Mouse (Mus musculus) gastrocnemius, postnatal 4 days (tissue): ENCODE results near the gene Inpp5a. TPM values are rescaled to one million over a fixed set of nuclear protein-coding genes. Genes with fewer than 3 reads are reported as not detected.

Source experiments
- DNase-seq, 2 experiments: peaks; one replicate each; pipeline ENCODE4 v3.0.0; 2021 to 2022; ENCODE audit warnings: low spot score in 2 of 2, mixed read lengths in 2 of 2
- total RNA-seq, 2 experiments: library from RNA; stranded (reverse); gene quantifications; 2 replicates each; pipeline ENCODE4 v1.2.3; 2021

Gene Inpp5a
- total RNA-seq, 2 experiments from 2014 or later, result 104 TPM

DNA sequence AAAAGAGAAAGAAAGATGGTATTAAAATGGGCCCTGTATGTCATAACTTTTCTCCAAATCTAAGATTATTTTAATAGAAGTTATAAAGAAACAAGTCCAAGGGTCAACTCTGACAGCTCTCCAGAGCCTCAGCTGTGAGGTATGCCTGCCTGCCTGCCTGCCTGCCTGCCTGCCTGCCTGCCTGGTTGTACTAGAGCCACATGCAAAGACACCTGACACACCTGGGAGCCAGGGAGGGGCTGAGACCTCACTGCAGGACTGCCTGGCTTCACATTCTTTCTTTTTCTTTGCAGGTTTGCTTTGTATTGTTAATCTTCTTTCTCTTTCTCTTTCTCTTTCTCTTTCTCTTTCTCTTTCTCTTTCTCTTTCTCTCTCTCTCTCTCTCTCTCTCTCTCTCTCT lies 140.3 kb downstream of the Inpp5a start:
- no peak for DNase-seq

GRCm38 (mm10) chr7:139530591-139531427 lies 141.9 kb downstream of the Inpp5a start:
- DNase-seq, result no peak

DNA sequence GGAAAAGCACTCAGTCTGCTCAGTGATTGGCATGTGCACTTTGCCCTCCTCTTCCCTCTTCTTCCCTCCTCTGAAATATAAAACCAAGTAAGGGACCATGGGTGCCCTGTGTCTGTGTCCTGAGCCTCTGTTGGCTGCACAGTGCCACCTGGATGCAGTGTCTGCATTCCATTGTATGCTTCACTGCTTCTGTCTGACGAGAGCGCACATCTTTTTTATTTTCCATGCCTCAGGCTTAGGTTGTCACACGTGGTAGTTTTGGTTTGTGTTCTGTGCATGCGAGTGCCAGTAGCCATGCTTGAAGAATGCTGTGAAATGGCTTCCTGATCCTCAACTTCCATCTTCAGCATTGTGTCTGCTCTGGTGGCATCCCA lies 142.5 kb downstream of the Inpp5a start:
- no peak for DNase-seq

DNA sequence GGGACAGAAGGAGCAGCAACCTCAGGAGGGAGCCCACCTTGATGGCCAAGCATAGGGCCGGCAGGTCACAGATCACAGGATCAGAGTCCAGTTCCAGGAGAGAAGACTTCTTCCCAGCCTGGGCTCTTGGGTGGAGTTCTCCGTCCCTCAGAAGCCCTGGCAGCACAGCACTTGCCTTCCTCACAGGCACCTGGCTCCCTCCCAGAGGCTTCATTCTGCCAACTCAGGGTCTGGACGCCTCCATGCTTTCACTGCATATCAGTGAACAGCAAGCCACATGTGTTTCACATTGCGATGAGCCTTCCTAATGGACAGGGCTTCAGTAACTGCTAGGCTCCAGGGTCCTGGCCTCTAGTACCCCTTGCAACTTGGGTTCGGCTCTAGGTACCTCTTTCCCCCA lies 147.4 kb downstream of the Inpp5a start:
- DNase-seq, result peak in 1 of 2 experiments; percentile 26

DNA sequence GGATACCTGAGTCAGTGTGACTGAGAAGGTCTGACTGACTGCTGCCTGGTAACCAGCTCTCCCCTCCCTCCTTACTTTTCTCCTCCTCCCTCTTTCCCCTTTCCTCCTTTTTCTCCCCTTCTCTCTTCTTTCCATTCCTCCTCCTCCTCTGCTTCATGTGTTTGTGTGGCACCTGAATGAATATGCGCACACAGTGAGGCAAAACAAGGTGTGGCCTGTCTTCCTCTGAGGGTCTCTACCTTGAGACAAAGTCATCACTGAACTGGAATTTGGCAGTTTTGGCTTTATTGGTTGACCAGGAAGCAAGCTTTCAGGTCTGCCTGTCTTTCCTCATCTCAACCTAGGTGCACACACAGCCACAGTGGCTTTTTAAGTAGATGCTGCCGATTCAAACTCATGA lies 147.9 kb downstream of the Inpp5a start:
- DNase-seq, result no peak

DNA sequence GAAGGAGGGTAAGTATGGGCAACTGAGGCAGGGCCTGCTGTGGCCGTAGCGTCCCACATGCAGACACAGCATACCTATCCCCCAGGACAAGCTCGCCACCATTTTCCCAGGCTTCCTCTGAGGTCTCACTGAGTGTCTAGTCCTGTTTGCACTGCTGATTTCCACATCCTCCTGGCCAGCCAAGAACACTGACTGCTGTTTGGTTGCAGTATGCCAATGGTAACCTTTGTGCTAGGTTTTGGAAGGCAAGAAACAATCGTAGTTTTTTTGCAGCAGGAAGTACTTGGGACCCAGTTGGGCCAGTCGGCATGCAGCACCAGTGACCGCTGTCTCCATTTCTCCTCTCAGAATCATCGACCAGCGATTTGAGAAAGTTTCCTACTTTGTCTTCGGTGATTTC lies 148.9 kb downstream of the Inpp5a start:
- DNase-seq, result no peak

DNA sequence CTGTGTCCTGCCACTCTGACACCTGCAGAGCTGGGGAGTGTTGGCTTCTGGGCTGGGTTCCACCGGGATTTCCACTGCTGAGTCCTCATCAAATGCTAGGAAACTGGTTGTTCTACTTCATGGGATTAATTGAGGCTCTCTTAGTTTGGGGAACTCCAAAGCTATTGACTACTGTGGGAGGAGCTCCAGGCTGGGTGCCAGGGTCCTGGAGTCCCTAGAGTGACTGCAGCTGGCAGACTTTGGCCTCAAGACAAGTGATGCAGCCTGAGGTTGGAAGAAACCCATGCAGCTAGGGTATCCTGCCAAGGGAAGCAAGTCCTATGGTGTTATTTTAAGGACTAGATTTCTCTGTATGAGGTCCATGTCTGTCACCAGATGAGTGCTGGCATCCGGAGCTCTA lies 149.6 kb downstream of the Inpp5a start:
- peak in 1 of 2 experiments; percentile 35 for DNase-seq

- DNase-seq, result no peak
Observed at GRCm38 (mm10) chr7:139540601-139541000, 151.7 kb downstream of the Inpp5a start.

- DNase-seq, result no peak
Observed at GRCm38 (mm10) chr7:139541422-139541821, 152.5 kb downstream of the Inpp5a start.

- no peak for DNase-seq
Observed at GRCm38 (mm10) chr7:139544706-139545625, 156.1 kb downstream of the Inpp5a start.

DNA sequence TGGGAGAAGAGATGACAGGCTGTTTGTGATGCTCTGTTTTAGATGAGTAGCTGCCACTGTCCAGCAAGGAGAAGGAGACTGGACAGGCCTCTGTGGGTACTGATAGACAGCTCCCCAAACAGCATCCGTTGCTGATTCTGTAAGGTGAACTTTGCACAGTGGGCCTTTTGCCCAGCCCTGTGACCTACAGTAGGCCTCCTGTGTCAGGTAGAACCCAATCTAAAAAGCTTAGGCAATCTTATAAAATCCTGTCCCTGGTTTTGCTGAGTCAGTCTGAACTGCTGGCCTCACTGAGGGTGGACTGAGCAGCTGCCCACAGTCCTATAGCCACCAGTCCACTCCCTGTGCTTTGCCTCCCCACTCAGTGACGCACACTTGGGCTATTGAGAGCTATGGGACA lies 158.4 kb downstream of the Inpp5a start:
- no peak for DNase-seq

- no peak for DNase-seq
Observed at GRCm38 (mm10) chr7:139550086-139550783, 161.3 kb downstream of the Inpp5a start.

- DNase-seq, result no peak
Observed at GRCm38 (mm10) chr7:139551519-139551918, 162.6 kb downstream of the Inpp5a start.

GRCm38 (mm10) chr7:139556331-139556730 lies 167.4 kb downstream of the Inpp5a start:
- no peak for DNase-seq

DNA sequence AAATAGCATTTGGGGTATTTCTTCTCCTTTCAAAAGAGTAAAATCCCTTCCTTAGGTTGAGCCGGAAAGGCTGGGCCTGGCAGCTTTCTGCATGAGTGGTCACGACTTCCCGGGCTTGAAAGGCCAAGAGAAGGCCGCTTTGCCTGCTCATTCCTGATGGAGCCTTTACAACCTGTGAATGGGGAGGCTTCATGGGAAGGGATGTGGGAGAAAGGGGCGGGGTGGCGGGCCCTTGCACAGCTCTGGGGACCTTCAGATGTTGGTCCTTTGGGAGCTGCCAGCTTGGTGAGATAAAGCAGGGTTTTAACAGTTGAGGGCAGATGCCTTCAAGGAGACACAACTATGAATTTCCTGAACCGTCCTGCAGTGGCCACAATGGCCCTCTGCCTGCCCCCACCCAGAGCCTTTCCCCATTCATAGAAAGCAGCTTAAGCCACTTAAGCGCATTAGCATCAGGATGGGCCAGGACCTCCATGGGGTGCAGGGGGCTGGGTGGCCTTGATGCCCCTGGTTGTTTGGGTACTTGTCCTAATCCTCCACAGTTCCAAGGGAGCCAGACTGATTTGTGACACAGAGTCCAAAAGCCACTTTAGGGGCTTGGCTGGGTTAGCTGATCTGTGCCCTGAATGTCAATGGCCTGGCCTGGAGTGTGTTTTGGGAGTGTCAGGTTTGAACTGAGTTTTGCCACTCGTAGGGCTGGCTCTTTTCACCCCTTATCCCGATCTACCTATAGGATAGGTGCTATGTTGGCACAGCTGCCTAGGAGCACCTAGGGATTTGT lies 168.0 kb downstream of the Inpp5a start:
- no peak for DNase-seq

DNA sequence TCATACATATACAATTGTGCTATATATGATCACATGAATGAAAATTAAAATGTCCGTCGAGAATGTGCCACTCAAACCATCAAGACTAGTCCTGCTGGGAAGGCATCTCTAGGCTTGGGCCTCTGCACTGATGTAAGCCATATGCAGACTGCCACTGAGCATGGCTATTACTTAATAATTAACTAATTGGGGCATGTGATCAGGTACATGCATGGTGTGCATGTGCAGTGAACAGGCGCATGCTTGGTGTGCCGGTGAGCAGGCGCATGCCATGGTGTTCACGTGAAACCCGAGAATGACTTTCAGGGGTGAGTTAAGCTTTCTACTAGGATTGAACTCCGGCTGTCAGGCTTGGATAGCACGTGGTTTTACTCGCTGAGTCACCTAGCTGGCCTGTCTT lies 170.8 kb downstream of the Inpp5a start:
- no peak for DNase-seq

- no peak for DNase-seq
Observed at GRCm38 (mm10) chr7:139563425-139563824, 174.5 kb downstream of the Inpp5a start.

GRCm38 (mm10) chr7:139564161-139564560 lies 175.3 kb downstream of the Inpp5a start:
- DNase-seq, result no peak

- DNase-seq, result no peak
Observed at GRCm38 (mm10) chr7:139565998-139566397, 177.1 kb downstream of the Inpp5a start.

DNA sequence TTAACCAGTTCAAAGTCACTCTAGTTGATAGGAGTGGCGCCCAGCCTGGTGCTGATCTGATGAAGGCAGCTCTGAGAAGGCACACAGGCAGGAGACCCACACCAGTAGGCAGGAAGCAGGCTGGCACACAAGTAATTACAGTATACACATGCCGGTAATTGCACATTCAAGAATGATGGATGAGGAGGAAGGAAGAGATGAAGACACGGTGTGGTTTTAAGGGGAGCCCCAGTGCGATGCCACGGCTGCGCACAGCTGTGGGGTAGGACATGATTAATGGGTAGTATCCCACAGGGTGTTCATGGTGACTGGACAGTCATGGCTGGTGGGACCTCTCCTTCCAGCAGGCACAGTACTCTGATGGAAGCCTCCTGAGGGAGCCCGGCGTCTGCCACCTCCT lies 177.6 kb downstream of the Inpp5a start:
- no peak for DNase-seq

DNA sequence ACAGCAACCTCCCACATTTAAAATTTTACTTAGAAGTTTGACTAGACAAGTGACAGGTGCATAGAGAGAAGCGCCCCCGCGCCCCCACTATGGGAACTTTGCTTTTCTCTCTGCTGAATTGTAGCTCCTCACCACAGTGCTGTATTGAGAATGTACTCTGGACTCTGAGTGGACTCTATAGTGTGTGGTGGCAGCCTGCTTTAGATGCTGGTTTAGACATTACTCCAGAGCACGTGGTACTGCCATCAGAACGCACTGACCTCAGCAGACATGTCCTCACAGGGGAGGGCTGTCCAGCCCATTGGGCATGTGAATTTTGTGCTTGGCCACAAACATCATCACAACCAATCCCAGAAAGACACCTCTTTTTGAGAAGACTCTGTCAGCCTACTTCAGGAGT lies 181.9 kb downstream of the Inpp5a start:
- DNase-seq, result no peak
